Mouse (Mus musculus): Measurements from ENCODE around the gene Skiv2l.
"Not testable (repeated sequence)": the region's sequence is repeated elsewhere in the genome, so short reads cannot be mapped to it uniquely, and the experiment has no call there.

Skiv2l gene

GRCm38 (mm10) chr17:34865981-34866380 lies 16.0 kb upstream of the Skiv2l start:
- no peak for DNase-seq

DNA sequence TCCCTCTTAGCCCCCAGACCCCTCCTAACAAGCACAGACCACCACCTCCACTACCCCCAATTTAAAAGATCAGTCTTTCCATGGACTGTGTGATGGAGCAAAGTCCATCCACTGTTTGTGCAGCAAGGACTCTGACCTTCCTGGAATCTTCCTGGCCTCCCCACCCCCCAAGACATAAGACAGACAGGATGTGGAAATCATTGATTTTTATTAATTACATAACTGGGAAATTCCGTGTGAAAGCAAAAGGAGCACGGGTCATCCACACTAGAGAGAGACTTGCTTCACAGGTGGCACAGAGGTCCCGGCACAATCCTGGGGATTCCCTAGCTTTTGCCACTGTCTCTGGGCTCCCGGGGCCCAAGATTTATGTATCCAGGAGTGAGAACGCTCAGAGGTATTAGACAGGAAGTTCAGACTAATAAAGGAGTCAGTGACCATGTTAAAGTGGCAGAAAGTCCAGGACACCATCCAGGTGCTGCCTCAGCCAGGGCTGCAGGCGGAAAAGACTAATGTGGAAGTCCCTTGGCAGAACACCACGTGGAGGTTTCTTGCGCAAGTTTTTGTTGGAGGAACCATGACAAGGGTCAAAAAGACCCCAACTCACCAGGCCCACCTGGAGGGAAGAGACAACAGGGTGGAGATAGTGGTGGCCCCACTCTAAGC lies 12.5 kb upstream of the Skiv2l start, which contains the start of gene Cfb:
TSS of gene Cfb (minus strand) at position 103 of the 666 bp plus-strand sequence.
- no peak for DNase-seq

DNA sequence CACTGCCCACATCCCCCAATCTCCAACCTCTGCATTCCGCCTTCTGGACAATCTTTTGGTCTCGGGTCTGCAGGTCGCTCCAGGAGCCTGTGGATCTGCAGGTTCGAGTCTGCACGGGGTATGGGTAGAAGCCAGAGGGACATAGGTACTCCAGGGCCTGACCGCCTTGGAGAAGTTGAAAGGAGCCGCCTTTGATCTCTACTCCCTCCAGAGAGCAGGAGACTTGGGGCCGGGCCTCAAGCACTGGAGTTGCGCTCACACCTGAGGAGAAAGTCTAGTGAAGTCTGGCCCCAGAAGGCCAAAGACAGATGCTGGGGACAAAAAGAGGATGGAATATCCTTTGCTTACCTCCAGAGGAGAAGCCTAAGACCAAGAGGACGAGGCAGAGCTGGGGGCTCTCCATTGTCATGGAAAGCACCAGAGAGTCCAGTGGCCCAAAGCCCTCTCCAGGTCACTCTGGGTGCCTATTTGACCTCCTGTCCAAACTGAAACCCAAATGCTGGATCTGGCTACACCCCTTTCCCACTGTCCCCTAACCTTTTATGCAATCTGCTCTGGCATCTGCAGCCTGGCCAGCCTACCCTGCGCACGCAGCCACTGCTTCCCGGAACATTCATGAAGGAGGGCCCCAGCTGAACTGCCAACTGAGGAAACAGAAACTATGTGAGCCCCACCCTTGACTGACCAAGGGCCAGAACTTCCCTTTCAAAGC lies 11.8 kb upstream of the Skiv2l start:
- DNase-seq: peak; percentile 36

DNA sequence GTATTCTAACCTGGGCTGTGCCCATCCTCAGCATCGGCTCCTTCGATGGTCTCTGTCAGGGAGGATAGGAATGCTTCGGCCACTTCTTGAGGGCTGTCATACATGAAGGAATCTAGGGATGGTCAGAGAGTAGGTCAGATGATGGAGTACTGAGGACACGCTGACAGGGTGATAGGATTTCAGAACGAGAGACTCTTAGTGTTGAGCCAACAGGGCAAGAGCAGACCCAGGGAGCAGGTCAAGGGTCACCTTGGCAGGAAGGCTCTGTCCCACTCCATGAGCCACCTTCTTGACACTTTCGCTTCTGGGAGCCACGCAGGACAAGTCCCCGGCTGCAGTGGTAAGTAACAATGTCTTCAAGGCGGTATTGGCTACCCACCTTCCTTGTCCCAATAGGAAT lies 10.5 kb upstream of the Skiv2l start:
- no peak for DNase-seq

DNA sequence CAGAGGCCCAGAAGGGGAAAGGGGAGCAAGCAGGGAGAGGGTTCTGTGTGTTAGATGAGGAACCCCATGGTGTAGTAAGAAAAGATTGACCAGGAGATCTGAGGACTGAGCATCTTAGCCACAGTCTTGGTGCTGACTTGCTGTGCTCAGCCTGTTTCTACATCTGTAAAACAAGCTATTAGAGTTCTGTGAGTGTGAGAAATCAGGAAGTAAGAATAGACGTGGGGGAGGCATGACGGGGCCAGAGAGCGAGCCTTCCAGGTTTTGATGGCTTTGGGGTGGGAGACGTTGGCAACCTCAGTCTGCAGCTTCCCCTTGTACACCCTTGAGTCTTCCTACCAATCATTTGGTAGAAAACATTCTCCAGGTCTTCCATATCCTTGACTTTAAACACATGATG lies 8.7 kb upstream of the Skiv2l start:
- no peak for DNase-seq

- peak; percentile 50 for DNase-seq
Observed at GRCm38 (mm10) chr17:34855825-34856224, 5.8 kb upstream of the Skiv2l start.

- DNase-seq: no peak
Observed at GRCm38 (mm10) chr17:34854761-34855160, 4.8 kb upstream of the Skiv2l start.

DNA sequence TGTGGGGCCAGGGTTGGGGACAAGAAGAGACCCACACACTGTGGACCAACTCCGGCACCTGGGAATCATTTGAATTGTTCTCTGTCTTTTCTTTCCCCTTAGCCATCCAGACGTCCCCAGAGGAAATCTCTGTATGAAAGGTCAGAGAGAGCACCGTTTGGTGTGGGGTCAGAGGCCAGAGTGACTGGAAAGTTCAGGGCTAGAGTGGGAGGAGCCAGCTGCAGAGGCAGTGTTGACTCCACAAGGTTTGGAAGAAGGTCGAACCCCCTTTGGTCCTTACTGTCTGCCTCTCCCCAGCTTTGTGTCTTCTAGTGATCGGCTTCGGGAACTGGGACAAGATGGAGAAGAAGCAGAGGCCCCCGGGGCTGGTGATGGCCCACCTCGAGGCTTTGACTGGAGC lies 3.5 kb upstream of the Skiv2l start:
- no peak for DNase-seq

GRCm38 (mm10) chr17:34850517-34851125 lies 611 bp upstream of the Skiv2l start:
- no peak for DNase-seq

- no peak for DNase-seq
Observed at GRCm38 (mm10) chr17:34847615-34848014, 2.4 kb downstream of the Skiv2l start.

DNA sequence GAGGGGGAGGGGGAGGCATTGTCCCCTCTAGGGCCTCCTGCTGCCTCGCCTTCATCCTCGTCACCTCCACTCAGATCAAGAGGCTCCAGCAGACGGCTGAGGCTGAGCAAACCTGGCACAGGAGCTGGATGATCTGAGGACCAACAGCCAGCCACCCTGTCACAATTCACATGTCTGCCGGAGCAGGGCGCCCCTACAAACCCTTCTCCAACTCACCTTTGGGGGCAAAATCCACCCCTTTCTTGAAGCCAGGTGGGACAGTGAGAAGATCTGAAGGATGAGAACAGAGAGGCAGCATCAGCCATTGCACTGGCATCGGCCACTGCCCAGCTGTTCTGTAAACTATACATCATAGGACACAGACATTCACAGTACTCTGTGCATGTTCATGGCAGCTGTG lies 2.8 kb downstream of the Skiv2l start:
- no peak for DNase-seq

- no peak for DNase-seq
Observed at GRCm38 (mm10) chr17:34844884-34845283, 5.1 kb downstream of the Skiv2l start.

DNA sequence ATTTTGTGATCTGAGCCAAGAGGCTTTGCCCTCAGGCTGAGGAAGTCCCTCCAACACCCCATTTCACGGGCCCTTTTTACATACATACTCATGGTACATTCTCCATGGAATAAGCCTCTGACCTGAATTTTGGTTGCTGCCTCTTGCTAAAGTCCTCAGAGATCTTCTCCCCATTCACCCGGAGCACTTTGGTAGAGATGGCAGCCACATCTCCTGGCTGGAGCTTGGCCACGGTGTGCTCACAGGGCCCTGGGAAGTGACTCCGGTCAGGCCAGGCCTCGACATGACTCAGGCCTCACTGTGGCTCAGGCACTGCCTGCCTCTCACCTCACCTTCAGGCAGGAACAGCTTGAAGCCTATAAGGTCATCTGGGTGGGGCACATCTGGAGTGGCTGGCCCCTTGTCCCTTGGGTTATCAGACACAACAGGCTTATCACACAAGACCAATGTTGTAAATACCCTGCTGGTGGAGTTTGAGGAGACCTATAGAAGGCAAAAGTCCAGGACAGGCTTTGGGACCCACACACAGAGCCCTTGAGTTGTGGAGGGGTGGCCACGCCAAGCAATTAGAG lies 9.2 kb downstream of the Skiv2l start:
- peak; percentile 40 for DNase-seq

- no peak for DNase-seq
Observed at GRCm38 (mm10) chr17:34838785-34839184, 11.2 kb downstream of the Skiv2l start.

GRCm38 (mm10) chr17:34837464-34838324 lies 12.3 kb downstream of the Skiv2l start:
- no peak for DNase-seq

DNA sequence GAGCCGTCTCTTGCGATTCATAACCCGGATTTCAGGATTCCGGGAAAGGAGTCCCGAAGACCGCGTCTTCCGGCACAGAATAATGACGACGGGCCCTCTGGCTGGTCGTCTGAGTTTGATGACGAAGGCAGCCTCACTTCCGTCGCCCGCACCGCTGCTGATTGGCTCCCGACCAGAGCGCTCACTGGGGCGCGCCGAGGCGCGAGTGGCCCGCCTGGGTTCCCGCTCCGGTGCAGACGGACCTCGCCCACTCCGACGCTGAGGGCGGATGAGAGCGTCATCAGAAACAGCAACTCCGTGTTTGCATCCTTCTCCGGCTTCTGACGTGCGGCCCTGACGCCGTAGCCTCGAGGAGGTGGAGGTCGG lies 13.2 kb downstream of the Skiv2l start, which contains the start of the genes Stk19 and Dxo:
TSS of gene Stk19 (minus strand) at position 90 of the 366 bp plus-strand sequence.
TSS of gene Dxo (plus strand) at position 164 of the 366 bp plus-strand sequence.
- DNase-seq: peak; percentile 96

DNA sequence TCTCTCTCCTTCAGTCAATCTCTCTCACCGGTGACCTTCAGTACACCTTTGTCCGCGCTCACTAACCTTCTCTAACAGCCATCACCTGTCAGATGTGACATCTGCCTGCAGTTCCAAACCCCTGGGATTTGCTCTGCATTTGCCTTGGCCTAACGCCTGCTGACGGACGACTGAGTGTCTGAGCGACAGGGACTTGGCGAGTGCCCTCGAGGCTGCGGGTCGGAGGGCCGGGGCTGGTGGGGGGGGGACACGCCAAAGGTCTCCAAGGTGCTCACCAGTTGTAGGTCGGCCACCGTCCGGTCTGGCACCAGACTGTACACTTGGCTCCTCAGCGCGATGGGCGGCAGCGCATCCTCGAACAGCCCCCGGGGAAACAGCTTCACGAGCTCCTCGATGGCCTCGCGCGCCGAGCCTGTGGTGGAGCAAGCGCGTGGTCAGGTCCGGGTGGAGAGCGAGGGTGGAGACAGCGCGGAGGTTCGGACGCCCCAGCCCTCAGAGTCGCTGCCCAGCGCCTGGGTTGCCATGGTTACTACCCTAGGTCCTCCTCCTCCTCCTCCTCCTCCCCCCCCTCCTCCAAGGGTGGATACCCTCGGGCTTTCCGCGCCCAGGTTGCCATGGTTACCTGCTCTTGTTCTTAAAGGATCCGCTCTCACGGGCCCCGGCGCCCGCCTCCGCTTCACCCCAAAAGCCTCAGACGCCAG lies 13.7 kb downstream of the Skiv2l start:
- DNase-seq: peak; percentile 84

DNA sequence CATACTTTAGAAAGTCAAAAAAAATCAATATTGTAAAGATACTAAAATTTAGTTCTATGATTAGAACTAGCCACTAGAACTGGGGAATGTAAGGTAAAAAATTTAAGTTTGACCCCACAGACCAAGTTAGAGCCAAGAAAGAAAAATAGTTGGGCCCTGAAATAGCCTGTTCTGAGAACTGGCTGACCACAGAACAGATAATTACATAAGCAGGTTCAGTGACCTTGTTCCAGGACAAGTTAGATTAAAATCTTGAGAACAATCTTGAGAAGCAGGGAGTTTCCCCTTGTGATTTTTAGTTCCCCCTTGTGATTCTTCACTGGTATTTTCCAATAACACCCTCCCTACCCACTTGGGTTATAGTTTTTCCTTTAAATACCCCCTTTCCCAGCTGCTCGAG lies 19.2 kb downstream of the Skiv2l start:
- not testable (repeated sequence) for DNase-seq

DNA sequence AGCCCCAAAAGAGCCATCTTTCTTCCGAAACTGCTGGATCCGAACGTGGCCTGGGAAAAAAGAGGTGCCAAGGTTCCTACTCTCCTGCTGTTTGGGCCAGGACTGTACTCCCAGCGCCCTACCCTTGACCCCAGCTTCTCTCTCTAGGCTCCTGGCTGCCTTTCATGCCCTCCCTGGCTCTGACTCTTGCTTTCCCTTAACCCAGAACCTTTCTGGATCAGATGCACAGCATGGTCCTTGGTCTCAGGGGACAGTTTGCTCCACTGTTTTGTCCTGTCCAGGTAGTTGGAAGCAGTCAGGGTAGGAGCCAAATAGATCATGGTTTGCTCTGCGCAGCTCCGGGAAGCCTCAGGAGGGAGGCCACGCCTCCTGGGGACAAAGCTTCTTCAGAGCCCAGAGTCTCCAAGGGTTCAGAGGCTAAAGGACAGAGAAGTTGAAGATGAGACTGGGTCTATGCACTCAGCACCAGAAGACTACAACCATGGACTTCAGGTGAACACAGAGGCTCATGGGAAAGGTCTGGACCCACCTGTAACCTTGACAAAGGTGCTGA lies 35.1 kb downstream of the Skiv2l start:
- no peak for DNase-seq

- peak; percentile 52 for DNase-seq
Observed at GRCm38 (mm10) chr17:34813747-34814146, 36.3 kb downstream of the Skiv2l start.

- no peak for DNase-seq
Observed at GRCm38 (mm10) chr17:34811275-34811674, 38.7 kb downstream of the Skiv2l start.

DNA sequence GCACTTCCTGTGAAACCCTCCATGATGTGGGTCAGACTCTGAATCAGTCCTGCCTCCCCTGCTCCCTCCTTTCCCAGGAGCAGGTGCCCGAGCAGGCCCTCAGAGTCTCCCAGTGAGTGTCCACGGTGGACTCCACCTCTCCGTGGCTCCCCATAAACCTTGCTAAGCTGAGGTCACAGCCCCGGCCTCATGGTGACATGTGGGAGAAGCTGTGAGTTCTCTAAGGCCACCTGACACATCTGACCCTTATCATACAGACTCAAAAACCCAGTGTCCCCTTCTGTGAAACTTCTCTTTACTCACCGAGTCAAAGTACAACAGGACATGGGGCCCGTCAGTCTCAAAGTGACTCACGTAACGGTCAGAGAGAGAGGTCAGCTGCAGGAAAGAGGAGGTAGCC lies 39.2 kb downstream of the Skiv2l start:
- not testable (repeated sequence) for DNase-seq
